Mouse (Mus musculus): ENCODE data around the gene Polr2c.

- TF ChIP-seq GATA1 (IDR thresholded peaks at IDR 0.05; ENCODE audit: borderline replicate concordance, low read length) (no peak), FLI1 (IDR thresholded peaks at IDR 0.05; ENCODE audit: low read length) (no peak)
These were observed 4.2 kb downstream of the Polr2c start for GRCm38 (mm10) chr8:94861352-94861910.
